Mouse (Mus musculus): ENCODE measurements around the gene Gria3. TPM values are rescaled to one million over a fixed set of nuclear protein-coding genes. Genes with fewer than 3 reads are reported as not detected.
A peak's percentile ranks its signal among the peaks of the same experiment; 100 is the strongest.

Gria3 gene
- 6.1 and 6.3 TPM in 2 replicates for polyA plus RNA-seq (2015; fragmentation: Nextera tagmentation; extraction: Ambion mirVana)

- no peak for ATAC-seq (ENCODE audit: extremely low read depth, insufficient number of reproducible peaks, low FRiP score, low TSS enrichment)
- Histone ChIP-seq H3K4me2 (peak within 1 kb of the TSS; percentile 71), H3K9me3 (no peaks in the 10 kb centered on the region), H3K27ac (replicated peaks) (peak within 1 kb of the TSS; percentile 66), H3K4me3 (peak within 1 kb of the TSS; percentile 58), H3K4me1 (peaks cover 7% of the 10 kb centered on the region; the same call in 1 of the 2 replicates), H3K27me3 (replicated peaks) (no peaks in the 10 kb centered on the region; the same call in 1 of the 2 replicates), H3K9ac (peak within 1 kb of the TSS; percentile 78), H3K36me3 (no peaks in the 10 kb centered on the region)
- 11% methylated on average over 21 of the region's 21 CpGs for WGBS
Observed at GRCm38 (mm10) chrX:41400058-41400904, at the start of gene Gria3. Gene Gria3 (plus strand): TSS chrX:41400854.

- Histone ChIP-seq H3K9me3 (no peaks in the 10 kb centered on the region), H3K4me3 (no peak overlapping the region), H3K4me1 (no peaks in the 10 kb centered on the region), H3K36me3 (no peaks in the 10 kb centered on the region), H3K27me3 (replicated peaks) (no peaks in the 10 kb centered on the region), H3K27ac (replicated peaks) (no peak overlapping the region), H3K9ac (no peak overlapping the region), H3K4me2 (no peak overlapping the region)
- no peak for ATAC-seq (ENCODE audit: extremely low read depth, insufficient number of reproducible peaks, low FRiP score, low TSS enrichment)
- 52% methylated on average over 7 of the region's 7 CpGs for WGBS
Observed at GRCm38 (mm10) chrX:41387086-41387485, 13.6 kb upstream of the Gria3 start.

- Histone ChIP-seq H3K9me3 (no peaks in the 10 kb centered on the region), H3K27me3 (replicated peaks) (no peaks in the 10 kb centered on the region), H3K27ac (replicated peaks) (no peak overlapping the region), H3K4me1 (no peaks in the 10 kb centered on the region), H3K36me3 (no peaks in the 10 kb centered on the region), H3K9ac (no peak overlapping the region), H3K4me3 (no peak overlapping the region), H3K4me2 (no peak overlapping the region)
- ATAC-seq (ENCODE audit: extremely low read depth, insufficient number of reproducible peaks, low FRiP score, low TSS enrichment) = no peak
- 89% methylated on average over 1 of the region's 1 CpGs for WGBS
Observed at GRCm38 (mm10) chrX:41389079-41389478, 11.6 kb upstream of the Gria3 start.

- H3K27ac ChIP-seq (replicated peaks) = no peak overlapping the region
- no peak for ATAC-seq (ENCODE audit: extremely low read depth, insufficient number of reproducible peaks, low FRiP score, low TSS enrichment)
- 0 out of 2 replicates have a peak, but pooled peaks cover 4% of the 10 kb centered on the region for H3K4me1 ChIP-seq
- H3K9ac ChIP-seq = no peak overlapping the region
- H3K9me3 ChIP-seq = no peaks in the 10 kb centered on the region
- no peak overlapping the region for H3K4me2 ChIP-seq
- no peaks in the 10 kb centered on the region; the same call in 1 of the 2 replicates for H3K27me3 ChIP-seq (replicated peaks)
- H3K36me3 ChIP-seq = no peaks in the 10 kb centered on the region
- no peak overlapping the region for H3K4me3 ChIP-seq
Observed at GRCm38 (mm10) chrX:41398482-41398881, 2.2 kb upstream of the Gria3 start.

- WGBS = 8% methylated on average over 16 of the region's 17 CpGs
- H3K4me3 ChIP-seq = peak overlapping the region; percentile 58
- no peaks in the 10 kb centered on the region for H3K36me3 ChIP-seq
- no peak for ATAC-seq (ENCODE audit: extremely low read depth, insufficient number of reproducible peaks, low FRiP score, low TSS enrichment)
- peak overlapping the region; percentile 71 for H3K4me2 ChIP-seq
- H3K9me3 ChIP-seq = no peaks in the 10 kb centered on the region
- peak overlapping the region; percentile 78 for H3K9ac ChIP-seq
- peak overlapping the region; percentile 66 for H3K27ac ChIP-seq (replicated peaks)
- peaks cover 13% of the 10 kb centered on the region; the same call in 1 of the 2 replicates for H3K4me1 ChIP-seq
- H3K27me3 ChIP-seq (replicated peaks) = no peaks in the 10 kb centered on the region; the same call in 1 of the 2 replicates
Observed at GRCm38 (mm10) chrX:41401186-41401585, 532 bp downstream of the Gria3 start.

- H3K27me3 ChIP-seq (replicated peaks) = no peaks in the 10 kb centered on the region; the same call in 1 of the 2 replicates
- ATAC-seq (ENCODE audit: extremely low read depth, insufficient number of reproducible peaks, low FRiP score, low TSS enrichment) = no peak
- peaks cover 13% of the 10 kb centered on the region; the same call in 1 of the 2 replicates for H3K4me1 ChIP-seq
- no peaks in the 10 kb centered on the region for H3K9me3 ChIP-seq
- peak overlapping the region; percentile 78 for H3K9ac ChIP-seq
- peak overlapping the region; percentile 71 for H3K4me2 ChIP-seq
- H3K36me3 ChIP-seq = no peaks in the 10 kb centered on the region
- peak overlapping the region; percentile 66 for H3K27ac ChIP-seq (replicated peaks)
- 10% methylated on average over 20 of the region's 20 CpGs for WGBS
- peak overlapping the region; percentile 58 for H3K4me3 ChIP-seq
Observed at GRCm38 (mm10) chrX:41401590-41402240, 1.1 kb downstream of the Gria3 start.

GRCm38 (mm10) chrX:41402656-41403055 lies 2.0 kb downstream of the Gria3 start:
- Histone ChIP-seq H3K27ac (replicated peaks) (peak overlapping the region; percentile 66; the same call in 1 of the 2 replicates), H3K36me3 (no peaks in the 10 kb centered on the region), H3K4me2 (peak overlapping the region; percentile 71), H3K9me3 (no peaks in the 10 kb centered on the region), H3K4me3 (peak overlapping the region; percentile 58), H3K27me3 (replicated peaks) (no peaks in the 10 kb centered on the region; the same call in 1 of the 2 replicates), H3K9ac (peak overlapping the region; percentile 78), H3K4me1 (peaks cover 13% of the 10 kb centered on the region; the same call in 1 of the 2 replicates)
- 17% methylated on average over 6 of the region's 6 CpGs for WGBS
- ATAC-seq (ENCODE audit: extremely low read depth, insufficient number of reproducible peaks, low FRiP score, low TSS enrichment) = no peak

GRCm38 (mm10) chrX:41406288-41406687 lies 5.6 kb downstream of the Gria3 start:
- peaks cover 16% of the 10 kb centered on the region for H3K4me1 ChIP-seq
- 64% methylated on average over 9 of the region's 9 CpGs for WGBS
- H3K4me3 ChIP-seq = no peak overlapping the region
- H3K27ac ChIP-seq (replicated peaks) = no peak overlapping the region
- no peak overlapping the region for H3K4me2 ChIP-seq
- no peak overlapping the region for H3K9ac ChIP-seq
- ATAC-seq (ENCODE audit: extremely low read depth, insufficient number of reproducible peaks, low FRiP score, low TSS enrichment) = no peak
- H3K27me3 ChIP-seq (replicated peaks) = no peaks in the 10 kb centered on the region; the same call in 1 of the 2 replicates
- no peaks in the 10 kb centered on the region for H3K36me3 ChIP-seq
- no peaks in the 10 kb centered on the region for H3K9me3 ChIP-seq

GRCm38 (mm10) chrX:41409791-41410190 lies 9.1 kb downstream of the Gria3 start:
- Histone ChIP-seq H3K27me3 (replicated peaks) (no peaks in the 10 kb centered on the region), H3K27ac (replicated peaks) (no peak overlapping the region), H3K4me2 (no peak overlapping the region), H3K9me3 (no peaks in the 10 kb centered on the region), H3K9ac (no peak overlapping the region), H3K36me3 (no peaks in the 10 kb centered on the region), H3K4me1 (peaks cover 11% of the 10 kb centered on the region), H3K4me3 (no peak overlapping the region)
- 28% methylated on average over 1 of the region's 1 CpGs for WGBS
- ATAC-seq (ENCODE audit: extremely low read depth, insufficient number of reproducible peaks, low FRiP score, low TSS enrichment) = no peak

- H3K4me1 ChIP-seq = no peaks in the 10 kb centered on the region
- WGBS = 69% methylated on average over 6 of the region's 6 CpGs
- no peak overlapping the region for H3K4me3 ChIP-seq
- H3K27me3 ChIP-seq (replicated peaks) = no peaks in the 10 kb centered on the region
- H3K9me3 ChIP-seq = no peaks in the 10 kb centered on the region
- H3K9ac ChIP-seq = no peak overlapping the region
- ATAC-seq (ENCODE audit: extremely low read depth, insufficient number of reproducible peaks, low FRiP score, low TSS enrichment) = no peak
- no peak overlapping the region for H3K27ac ChIP-seq (replicated peaks)
- no peaks in the 10 kb centered on the region for H3K36me3 ChIP-seq
- H3K4me2 ChIP-seq = no peak overlapping the region
Observed at GRCm38 (mm10) chrX:41425651-41426050, 25.0 kb downstream of the Gria3 start.

GRCm38 (mm10) chrX:41428011-41428410 lies 27.4 kb downstream of the Gria3 start:
- Histone ChIP-seq H3K9me3 (no peaks in the 10 kb centered on the region), H3K27ac (replicated peaks) (no peak overlapping the region), H3K4me2 (no peak overlapping the region), H3K9ac (no peak overlapping the region), H3K4me1 (no peaks in the 10 kb centered on the region), H3K27me3 (replicated peaks) (no peaks in the 10 kb centered on the region), H3K36me3 (no peaks in the 10 kb centered on the region), H3K4me3 (no peak overlapping the region)
- WGBS = 77% methylated on average over 5 of the region's 5 CpGs
- no peak for ATAC-seq (ENCODE audit: extremely low read depth, insufficient number of reproducible peaks, low FRiP score, low TSS enrichment)
